Mouse (Mus musculus) embryonic fibroblast, embryonic 13.5 days (primary cell): ENCODE data around the gene Kbtbd4.

Experiments used
- CTCF ChIP-seq: IDR thresholded peaks from 2 replicates; pipeline ENCODE4 v1.5.1; 2011; ENCODE audit warnings: mild to moderate bottlenecking, control low read depth, low read length, moderate library complexity, borderline replicate concordance; ENCODE audit not compliant: insufficient read depth
- POLR2A ChIP-seq: IDR thresholded peaks from 2 replicates; pipeline ENCODE4 v1.6.1; 2011; ENCODE audit warnings: low read depth, mild to moderate bottlenecking, control low read depth, low read length, moderate library complexity

- TF ChIP-seq CTCF = no peak
- no peak for TF ChIP-seq POLR2A
Measured at GRCm38 (mm10) chr2:90938362-90938761, 33.8 kb downstream of the Kbtbd4 start.
